Mouse (Mus musculus) liver, postnatal 0 days (tissue): Measurements from ENCODE around the gene Plekhh3.

Experiments used
- CTCF ChIP-seq: sonication (generic); IDR thresholded peaks from 2 replicates; pipeline ENCODE4 v1.5.1; 2016; ENCODE audit warnings: antibody characterized with exemption, low read depth
- EP300 ChIP-seq: IDR thresholded peaks from 2 replicates; pipeline ENCODE4 v1.6.1; 2016; ENCODE audit warnings: antibody characterized with exemption, low read depth, mild to moderate bottlenecking

DNA sequence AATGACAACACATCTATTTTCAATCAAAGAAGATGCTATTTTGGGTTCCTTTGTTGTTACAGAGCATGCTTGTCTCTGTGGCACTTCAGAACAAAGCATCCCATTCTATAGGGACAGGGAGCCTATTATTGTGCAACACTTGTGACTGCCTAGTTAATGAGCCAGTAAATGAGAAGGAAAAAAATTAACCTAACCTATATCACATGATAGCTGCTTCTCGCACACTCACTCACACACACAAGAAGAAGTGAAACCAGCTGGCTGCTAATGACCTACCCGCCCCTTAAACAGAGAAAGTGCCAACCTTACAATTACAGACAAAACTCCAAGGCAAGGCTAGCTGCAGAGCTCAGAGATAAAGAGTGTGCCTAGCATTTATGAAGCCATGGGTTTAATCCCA lies 55.6 kb downstream of the Plekhh3 start:
- TF ChIP-seq EP300 (no peak), CTCF (no peak)
